Mouse (Mus musculus): ENCODE measurements at regions not wholly inside any gene's neighbourhood (a gene's known extent, or its start where the extent isn't known, plus 50 kb on each side); places are given as distances from the start of the nearest gene placed in this dataset.

DNA sequence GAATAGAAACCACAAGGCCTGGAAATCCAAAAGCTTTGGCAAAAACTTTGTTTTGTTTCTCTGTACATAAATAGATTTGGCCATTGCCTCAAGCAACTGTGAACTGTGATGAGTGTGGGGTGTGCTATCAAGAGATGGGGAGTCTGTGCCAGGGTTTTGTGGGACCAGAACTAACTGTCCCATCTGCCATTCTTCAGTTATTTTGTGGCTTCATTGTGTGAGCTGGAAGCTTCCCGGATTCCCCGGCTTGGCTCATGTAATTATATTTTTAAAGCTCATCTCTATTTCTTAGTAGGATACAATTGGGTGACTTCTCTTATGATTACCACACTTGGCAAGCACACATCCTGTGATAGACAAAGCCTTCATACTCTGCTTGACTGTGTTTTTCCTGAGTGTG is 143.6 kb upstream of the Rasgrp1 start:
- no peak for TF ChIP-seq POLR2A (IDR thresholded peaks at IDR 0.05; ENCODE audit: borderline replicate concordance, extremely low read depth, insufficient read depth, insufficient read length)

DNA sequence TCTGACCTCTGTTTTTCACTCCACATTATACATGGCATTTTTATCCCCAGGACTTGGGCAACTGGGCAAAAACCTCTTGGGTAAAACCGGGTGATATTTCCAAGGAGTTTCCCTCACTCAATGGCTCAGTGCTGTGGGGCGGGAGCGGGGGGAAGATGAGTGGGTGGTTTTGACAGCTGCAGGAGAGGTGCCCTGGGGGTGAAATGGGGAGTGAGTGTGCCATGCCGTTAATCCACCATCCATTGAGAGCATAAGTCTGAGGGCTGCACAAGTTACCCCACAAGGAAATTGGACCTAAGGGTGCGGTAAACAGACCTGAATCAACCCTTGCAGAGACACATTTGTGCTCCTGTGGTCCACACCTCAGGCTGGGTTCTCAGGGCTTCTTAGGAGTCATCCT is 155.8 kb upstream of the Rasgrp1 start:
- 88% methylated on average over 5 of the region's 5 CpGs for WGBS
- H3K9ac ChIP-seq (ENCODE audit: low read depth, low read length, severe bottlenecking), result no peak overlapping the region
- H3K36me3 ChIP-seq (ENCODE audit: control insufficient read depth, insufficient read depth, low read length), result no peaks in the 10 kb centered on the region
- no peak overlapping the region for H3K4me3 ChIP-seq (replicated peaks; ENCODE audit: low read length)
- TF ChIP-seq POLR2A (IDR thresholded peaks at IDR 0.05; ENCODE audit: borderline replicate concordance, extremely low read depth, insufficient read depth, insufficient read length), result no peak
- H3K27ac ChIP-seq (replicated peaks; ENCODE audit: low read depth, low read length), result no peak overlapping the region
- H3K4me1 ChIP-seq (ENCODE audit: control insufficient read depth, insufficient read depth, low read length), result no peaks in the 10 kb centered on the region
- no peak overlapping the region for H3K4me2 ChIP-seq (replicated peaks; ENCODE audit: low read depth, low read length, severe bottlenecking)
- H3K27me3 ChIP-seq (ENCODE audit: control insufficient read depth, insufficient read depth, low read length), result no peaks in the 10 kb centered on the region
- H3K9me3 ChIP-seq (ENCODE audit: control insufficient read depth, low read length), result no peaks in the 10 kb centered on the region
- ATAC-seq (ENCODE audit: low FRiP score, low read depth), result no peak
- DNase-seq (ENCODE audit: low spot score), result no peak

More for the DNA sequence above, 143.6 kb upstream of the Rasgrp1 start:
- Histone ChIP-seq H3K27me3 (ENCODE audit: control insufficient read depth, insufficient read depth, low read length) (no peaks in the 10 kb centered on the region), H3K4me3 (replicated peaks; ENCODE audit: low read length) (no peak overlapping the region), H3K4me2 (replicated peaks; ENCODE audit: low read depth, low read length, severe bottlenecking) (no peak overlapping the region), H3K9ac (ENCODE audit: low read depth, low read length, severe bottlenecking) (no peak overlapping the region), H3K27ac (replicated peaks; ENCODE audit: low read depth, low read length) (no peak overlapping the region), H3K36me3 (ENCODE audit: control insufficient read depth, insufficient read depth, low read length) (no peaks in the 10 kb centered on the region), H3K9me3 (ENCODE audit: control insufficient read depth, low read length) (no peaks in the 10 kb centered on the region), H3K4me1 (ENCODE audit: control insufficient read depth, insufficient read depth, low read length) (no peaks in the 10 kb centered on the region)
- ATAC-seq (ENCODE audit: low FRiP score, low read depth) (no peak), DNase-seq (ENCODE audit: low spot score) (no peak)
- WGBS, result 83% methylated on average over 2 of the region's 2 CpGs

DNA sequence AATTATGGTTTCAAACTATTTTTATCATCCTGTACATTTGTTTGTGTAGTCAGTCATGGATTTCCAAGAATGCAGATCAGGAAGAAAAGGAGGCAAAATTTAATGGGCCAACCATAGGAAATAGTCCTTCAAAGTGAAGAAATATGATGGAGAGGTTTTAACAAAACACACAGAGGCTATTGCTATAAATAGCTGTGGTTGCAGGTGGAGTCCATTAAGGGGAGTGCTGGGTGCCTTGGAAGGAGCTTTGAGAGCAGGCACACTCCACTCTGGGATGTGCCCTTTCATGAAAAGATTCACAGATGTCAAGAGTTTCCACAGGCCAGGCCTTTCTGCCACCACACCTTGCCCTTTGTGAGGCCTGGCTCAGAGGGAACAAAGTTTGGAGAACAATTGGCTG is 159.8 kb upstream of the Rasgrp1 start:
- no peak for TF ChIP-seq POLR2A (IDR thresholded peaks at IDR 0.05; ENCODE audit: borderline replicate concordance, extremely low read depth, insufficient read depth, insufficient read length)
- DNase-seq (ENCODE audit: low spot score) (no peak), ATAC-seq (ENCODE audit: low FRiP score, low read depth) (no peak)
- Histone ChIP-seq H3K27ac (replicated peaks; ENCODE audit: low read depth, low read length) (no peak overlapping the region), H3K9ac (ENCODE audit: low read depth, low read length, severe bottlenecking) (no peak overlapping the region), H3K9me3 (ENCODE audit: control insufficient read depth, low read length) (no peaks in the 10 kb centered on the region), H3K36me3 (ENCODE audit: control insufficient read depth, insufficient read depth, low read length) (no peaks in the 10 kb centered on the region), H3K4me3 (replicated peaks; ENCODE audit: low read length) (no peak overlapping the region), H3K4me1 (ENCODE audit: control insufficient read depth, insufficient read depth, low read length) (no peaks in the 10 kb centered on the region), H3K4me2 (replicated peaks; ENCODE audit: low read depth, low read length, severe bottlenecking) (no peak overlapping the region), H3K27me3 (ENCODE audit: control insufficient read depth, insufficient read depth, low read length) (no peaks in the 10 kb centered on the region)

DNA sequence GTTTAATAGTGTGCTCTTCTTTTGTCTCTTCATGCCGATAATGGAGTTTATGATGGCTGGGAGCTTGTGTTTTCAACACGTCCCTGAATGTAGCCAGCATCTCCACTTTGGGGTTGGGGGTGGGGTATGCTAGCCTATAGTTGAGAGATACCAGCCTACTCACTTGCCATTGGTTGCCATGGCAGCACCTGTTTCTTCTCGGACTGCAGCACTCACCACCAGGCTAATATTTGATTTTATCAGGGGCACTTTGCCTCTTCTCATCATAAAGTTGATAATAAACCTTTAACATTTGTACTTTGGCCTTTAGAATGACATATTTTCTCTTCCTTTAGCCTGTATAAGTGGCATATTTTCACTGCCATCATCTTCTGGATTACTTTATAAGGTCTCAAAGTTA is 168.9 kb upstream of the Rasgrp1 start:
- WGBS, result 77% methylated on average over 3 of the region's 3 CpGs
- Histone ChIP-seq H3K36me3 (ENCODE audit: control insufficient read depth, insufficient read depth, low read length) (no peaks in the 10 kb centered on the region), H3K4me3 (replicated peaks; ENCODE audit: low read length) (no peak overlapping the region), H3K27me3 (ENCODE audit: control insufficient read depth, insufficient read depth, low read length) (no peaks in the 10 kb centered on the region), H3K9ac (ENCODE audit: low read depth, low read length, severe bottlenecking) (no peak overlapping the region), H3K27ac (replicated peaks; ENCODE audit: low read depth, low read length) (no peak overlapping the region), H3K4me1 (ENCODE audit: control insufficient read depth, insufficient read depth, low read length) (no peaks in the 10 kb centered on the region), H3K4me2 (replicated peaks; ENCODE audit: low read depth, low read length, severe bottlenecking) (no peak overlapping the region), H3K9me3 (ENCODE audit: control insufficient read depth, low read length) (no peaks in the 10 kb centered on the region)
- ATAC-seq (ENCODE audit: low FRiP score, low read depth), result no peak
- no peak for TF ChIP-seq POLR2A (IDR thresholded peaks at IDR 0.05; ENCODE audit: borderline replicate concordance, extremely low read depth, insufficient read depth, insufficient read length)
- DNase-seq (ENCODE audit: low spot score), result no peak

DNA sequence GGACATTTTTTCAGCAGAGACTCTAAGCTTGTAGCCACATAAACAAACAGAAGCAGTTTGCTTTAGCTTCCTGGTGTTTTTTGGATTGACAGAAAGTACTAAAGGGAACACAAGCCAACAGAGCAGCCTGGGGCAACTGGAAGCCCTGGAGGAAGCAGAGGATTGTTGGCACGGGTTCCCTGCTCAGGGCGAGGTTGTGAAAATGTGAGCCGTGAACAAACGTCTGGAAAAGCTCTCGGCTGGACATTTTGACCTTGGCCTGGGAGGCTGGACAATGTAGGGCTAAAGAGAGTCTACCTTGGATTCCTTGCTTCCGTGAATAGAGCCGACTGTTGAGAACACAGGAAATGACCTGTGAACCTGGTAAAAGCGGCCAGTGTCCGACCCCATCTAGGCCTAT is 169.8 kb upstream of the Rasgrp1 start:
- Histone ChIP-seq H3K4me2 (replicated peaks; ENCODE audit: low read depth, low read length, severe bottlenecking) (no peak overlapping the region), H3K9ac (ENCODE audit: low read depth, low read length, severe bottlenecking) (no peak overlapping the region), H3K4me3 (replicated peaks; ENCODE audit: low read length) (no peak overlapping the region), H3K9me3 (ENCODE audit: control insufficient read depth, low read length) (no peaks in the 10 kb centered on the region), H3K36me3 (ENCODE audit: control insufficient read depth, insufficient read depth, low read length) (no peaks in the 10 kb centered on the region), H3K27me3 (ENCODE audit: control insufficient read depth, insufficient read depth, low read length) (no peaks in the 10 kb centered on the region), H3K4me1 (ENCODE audit: control insufficient read depth, insufficient read depth, low read length) (no peaks in the 10 kb centered on the region; the same call in 1 of the 2 replicates), H3K27ac (replicated peaks; ENCODE audit: low read depth, low read length) (no peak overlapping the region)
- no peak for TF ChIP-seq POLR2A (IDR thresholded peaks at IDR 0.05; ENCODE audit: borderline replicate concordance, extremely low read depth, insufficient read depth, insufficient read length)
- DNase-seq (ENCODE audit: low spot score), result no peak
- ATAC-seq (ENCODE audit: low FRiP score, low read depth), result no peak
- 50% methylated on average over 9 of the region's 9 CpGs for WGBS

DNA sequence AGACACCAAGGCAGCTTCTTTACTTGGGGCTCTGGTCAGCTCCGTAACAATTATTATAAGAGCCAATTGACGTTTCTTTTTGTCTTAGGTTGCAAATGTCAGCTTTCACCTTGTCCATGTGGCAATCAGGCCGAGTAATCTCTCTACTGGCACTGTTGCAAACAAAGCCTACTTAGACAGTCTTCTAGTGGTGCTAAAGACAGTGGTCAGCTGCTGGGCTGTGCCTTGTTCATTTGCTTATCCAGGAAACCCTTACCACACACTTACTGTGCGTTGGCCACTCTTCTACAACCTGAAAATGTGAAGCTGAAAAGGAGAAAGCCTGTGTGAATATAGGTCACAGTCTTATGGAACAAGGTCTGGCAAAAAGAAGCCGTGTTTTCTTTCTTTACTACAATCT is 181.6 kb upstream of the Rasgrp1 start:
- WGBS, result 79% methylated on average over 5 of the region's 5 CpGs
- ATAC-seq (ENCODE audit: low FRiP score, low read depth) (no peak), DNase-seq (ENCODE audit: low spot score) (no peak)
- H3K9ac ChIP-seq (ENCODE audit: low read depth, low read length, severe bottlenecking), result no peak overlapping the region
- H3K4me1 ChIP-seq (ENCODE audit: control insufficient read depth, insufficient read depth, low read length), result no peaks in the 10 kb centered on the region
- no peaks in the 10 kb centered on the region for H3K9me3 ChIP-seq (ENCODE audit: control insufficient read depth, low read length)
- no peaks in the 10 kb centered on the region for H3K36me3 ChIP-seq (ENCODE audit: control insufficient read depth, insufficient read depth, low read length)
- no peak for TF ChIP-seq POLR2A (IDR thresholded peaks at IDR 0.05; ENCODE audit: borderline replicate concordance, extremely low read depth, insufficient read depth, insufficient read length)
- no peak overlapping the region for H3K27ac ChIP-seq (replicated peaks; ENCODE audit: low read depth, low read length)
- no peaks in the 10 kb centered on the region for H3K27me3 ChIP-seq (ENCODE audit: control insufficient read depth, insufficient read depth, low read length)
- H3K4me2 ChIP-seq (replicated peaks; ENCODE audit: low read depth, low read length, severe bottlenecking), result no peak overlapping the region
- H3K4me3 ChIP-seq (replicated peaks; ENCODE audit: low read length), result no peak overlapping the region
